Mouse (Mus musculus) heart, embryonic 13.5 days (tissue): Measurements from ENCODE around the gene Borcs5. TPM values are rescaled to one million over a fixed set of nuclear protein-coding genes. Genes with fewer than 3 reads are reported as not detected.

Source experiments
- ATAC-seq: fragments of 200-750 bp; cut with Nextera tagmentation; 2 replicates; pipeline ENCODE4 v1.8.0; 2017; ENCODE audit warnings: moderate TSS enrichment; ENCODE audit not compliant: insufficient number of reproducible peaks, low FRiP score, low TSS enrichment; ENCODE audit errors: extremely low read depth
- H3K27ac ChIP-seq: fragments of 300-500 bp; sonication (generic); replicated peaks from 2 replicates; pipeline ENCODE4 v1.5.1; 2015; ENCODE audit warnings: moderate library complexity, mild to moderate bottlenecking, inconsistent platforms
- H3K27me3 ChIP-seq: fragments of 300-500 bp; sonication (generic); replicated peaks from 2 replicates; pipeline ENCODE4 v1.6.1; 2015; ENCODE audit warnings: mild to moderate bottlenecking, inconsistent platforms
- H3K36me3 ChIP-seq: fragments of 300-500 bp; sonication (generic); 2 replicates; pipeline ENCODE4 v1.6.1; 2015; ENCODE audit warnings: mild to moderate bottlenecking, inconsistent platforms
- H3K4me1 ChIP-seq: fragments of 300-500 bp; sonication (generic); 2 replicates; pipeline ENCODE4 v1.6.1; 2015; ENCODE audit warnings: inconsistent platforms
- H3K4me2 ChIP-seq: fragments of 300-500 bp; sonication (generic); 2 replicates; pipeline ENCODE4 v1.6.1; 2015; ENCODE audit warnings: inconsistent platforms, mild to moderate bottlenecking, moderate library complexity
- H3K4me3 ChIP-seq: fragments of 300-500 bp; sonication (generic); 2 replicates; pipeline ENCODE4 v1.5.1; 2015; ENCODE audit warnings: moderate library complexity, mild to moderate bottlenecking, inconsistent platforms
- H3K9ac ChIP-seq: fragments of 300-500 bp; sonication (generic); 2 replicates; pipeline ENCODE4 v1.6.1; 2015; ENCODE audit warnings: inconsistent platforms, mild to moderate bottlenecking, moderate library complexity
- H3K9me3 ChIP-seq: fragments of 300-500 bp; sonication (generic); 2 replicates; pipeline ENCODE4 v1.6.1; 2016; ENCODE audit warnings: inconsistent platforms
- WGBS: fragments of 180-500 bp; shearing (Covaris S2); methylation state at CpG from one replicate; pipeline ENCODE4 v1.1.7; 2015; ENCODE audit warnings: mixed read lengths; 5-methylcytosine and 5-hydroxymethylcytosine counted together
- polyA plus RNA-seq: library from polyadenylated mRNA; unstranded; fragments of >200 nt; fragmentation: Nextera tagmentation; extraction: Ambion mirVana; gene quantifications from 2 replicates; pipeline ENCODE4 v1.2.1, GENCODE M21; 2015

The Borcs5 gene
- polyA plus RNA-seq, 1 experiment from 2014 or later: 12.7 TPM

DNA sequence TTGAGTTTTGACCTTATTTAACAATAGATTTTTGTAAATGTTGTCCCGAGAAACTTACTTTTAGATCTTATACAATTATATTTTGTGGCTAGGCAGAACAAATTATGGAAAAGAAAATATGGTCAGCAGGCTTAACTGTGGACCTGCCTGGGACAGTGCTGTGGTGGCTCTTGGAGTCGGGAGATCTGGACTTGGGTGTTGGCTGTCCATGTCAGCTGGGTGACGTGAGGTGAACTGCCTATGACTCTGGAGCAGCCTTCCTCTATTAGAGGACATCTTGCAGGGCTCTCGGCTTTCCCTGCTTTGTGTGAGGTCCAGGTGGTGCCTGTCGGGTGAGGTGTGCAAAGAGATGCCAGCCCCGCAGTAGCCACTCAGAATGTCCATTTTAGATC lies 61.9 kb downstream of the Borcs5 start:
- H3K27ac ChIP-seq: no peak overlapping the region
- no peak for ATAC-seq

DNA sequence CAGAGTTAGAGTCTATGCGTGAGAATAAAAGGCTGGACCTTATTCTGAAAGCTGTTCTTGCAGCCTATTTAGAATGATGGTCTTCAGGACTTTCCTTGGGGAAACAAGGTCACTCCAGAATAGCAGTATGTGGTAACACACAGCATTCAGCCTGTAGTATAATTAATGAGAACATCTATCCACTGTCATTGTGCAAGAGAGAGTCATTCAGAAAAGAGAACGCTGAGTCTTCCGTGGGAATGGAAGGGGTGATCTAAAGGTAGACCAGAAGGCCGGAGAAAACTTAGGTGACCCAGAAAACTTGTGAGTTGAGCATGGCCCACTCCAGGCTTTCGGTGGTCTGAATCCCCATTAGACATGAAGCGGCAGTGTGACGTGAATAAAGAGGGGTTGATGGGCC lies 62.9 kb downstream of the Borcs5 start:
- Histone ChIP-seq H3K36me3 (no peaks in the 10 kb centered on the region), H3K27me3 (no peaks in the 10 kb centered on the region), H3K4me2 (no peak overlapping the region), H3K9ac (no peak overlapping the region), H3K4me3 (no peak overlapping the region), H3K4me1 (peaks cover 11% of the 10 kb centered on the region), H3K9me3 (no peaks in the 10 kb centered on the region), H3K27ac (no peak overlapping the region)
- WGBS: 96% methylated on average over 7 of the region's 7 CpGs
- no peak for ATAC-seq

More for the DNA sequence above, 61.9 kb downstream of the Borcs5 start:
- no peaks in the 10 kb centered on the region for H3K9me3 ChIP-seq
- 82% methylated on average over 6 of the region's 6 CpGs for WGBS
- no peak overlapping the region for H3K9ac ChIP-seq
- no peaks in the 10 kb centered on the region for H3K36me3 ChIP-seq
- H3K4me3 ChIP-seq: no peak overlapping the region
- no peaks in the 10 kb centered on the region for H3K27me3 ChIP-seq
- no peak overlapping the region for H3K4me2 ChIP-seq
- H3K4me1 ChIP-seq: peaks cover 17% of the 10 kb centered on the region

GRCm38 (mm10) chr6:134703053-134703690 lies 63.9 kb downstream of the Borcs5 start:
- H3K9ac ChIP-seq: no peak overlapping the region
- H3K4me2 ChIP-seq: no peak overlapping the region
- no peaks in the 10 kb centered on the region for H3K9me3 ChIP-seq
- H3K4me3 ChIP-seq: no peak overlapping the region
- WGBS: 87% methylated on average over 4 of the region's 4 CpGs
- H3K27me3 ChIP-seq: no peaks in the 10 kb centered on the region
- H3K36me3 ChIP-seq: peaks cover 4% of the 10 kb centered on the region; the same call in 1 of the 2 replicates
- peaks cover 8% of the 10 kb centered on the region; the same call in 1 of the 2 replicates for H3K4me1 ChIP-seq
- ATAC-seq: no peak
- H3K27ac ChIP-seq: no peak overlapping the region

DNA sequence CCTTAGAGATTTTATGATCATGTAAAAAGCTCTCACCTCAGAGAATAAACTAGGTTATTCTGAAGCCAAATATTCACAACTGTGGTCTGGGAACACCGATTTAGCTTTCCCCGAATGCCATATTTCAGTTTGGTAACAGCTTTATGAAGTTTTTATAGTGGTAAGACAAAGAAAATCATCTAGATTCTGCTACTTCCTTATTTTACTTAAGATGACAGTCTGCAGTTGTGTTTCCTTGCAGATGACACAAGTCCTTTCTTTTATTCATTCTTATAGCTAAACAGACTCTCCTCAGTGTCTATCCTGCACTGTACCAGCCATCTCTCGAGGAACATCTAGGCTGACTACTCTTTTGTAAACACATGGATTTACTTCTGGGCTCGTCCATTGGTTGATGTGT lies 67.2 kb downstream of the Borcs5 start:
- H3K4me2 ChIP-seq: no peak overlapping the region
- no peak overlapping the region for H3K9ac ChIP-seq
- no peak for ATAC-seq
- no peaks in the 10 kb centered on the region for H3K9me3 ChIP-seq
- peaks cover 12% of the 10 kb centered on the region for H3K4me1 ChIP-seq
- WGBS: 83% methylated on average over 4 of the region's 4 CpGs
- H3K27me3 ChIP-seq: no peaks in the 10 kb centered on the region
- no peak overlapping the region for H3K27ac ChIP-seq
- no peak overlapping the region for H3K4me3 ChIP-seq
- H3K36me3 ChIP-seq: peaks cover 9% of the 10 kb centered on the region; the same call in 1 of the 2 replicates

DNA sequence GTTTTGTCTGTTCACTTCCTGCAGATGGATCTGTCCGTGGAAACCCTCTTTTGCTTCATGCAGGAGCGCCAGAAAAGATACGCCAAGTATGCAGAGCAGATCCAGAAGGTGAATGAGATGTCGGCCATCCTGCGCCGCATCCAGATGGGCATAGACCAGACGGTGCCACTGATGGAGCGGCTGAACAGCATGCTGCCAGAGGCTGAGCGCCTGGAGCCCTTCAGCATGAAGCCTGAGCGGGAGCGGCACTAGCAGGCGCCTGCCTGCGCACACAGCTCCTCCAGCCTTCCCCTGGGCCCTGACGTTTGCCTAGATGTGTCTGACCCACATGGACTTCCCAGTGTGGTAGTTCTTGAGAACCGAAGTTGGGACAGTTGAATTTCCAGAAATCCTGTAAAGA lies 70.7 kb downstream of the Borcs5 start:
- Histone ChIP-seq H3K27me3 (no peaks in the 10 kb centered on the region), H3K9me3 (no peaks in the 10 kb centered on the region), H3K27ac (no peak overlapping the region), H3K36me3 (peaks cover 26% of the 10 kb centered on the region), H3K4me2 (no peak overlapping the region), H3K4me1 (peaks cover 21% of the 10 kb centered on the region), H3K9ac (no peak overlapping the region), H3K4me3 (no peak overlapping the region)
- ATAC-seq: no peak
- 79% methylated on average over 15 of the region's 15 CpGs for WGBS

GRCm38 (mm10) chr6:134713321-134713720 lies 74.0 kb downstream of the Borcs5 start:
- Histone ChIP-seq H3K27me3 (no peaks in the 10 kb centered on the region), H3K9ac (no peak overlapping the region), H3K4me1 (peaks cover 50% of the 10 kb centered on the region), H3K4me2 (no peak overlapping the region), H3K9me3 (no peaks in the 10 kb centered on the region), H3K27ac (no peak overlapping the region), H3K36me3 (peaks cover 48% of the 10 kb centered on the region), H3K4me3 (no peak overlapping the region)
- WGBS: 31% methylated on average over 3 of the region's 3 CpGs
- ATAC-seq: no peak

GRCm38 (mm10) chr6:134713897-134714296 lies 74.6 kb downstream of the Borcs5 start:
- no peak overlapping the region for H3K9ac ChIP-seq
- peaks cover 53% of the 10 kb centered on the region for H3K4me1 ChIP-seq
- H3K36me3 ChIP-seq: peaks cover 54% of the 10 kb centered on the region
- H3K27ac ChIP-seq: no peak overlapping the region
- ATAC-seq: no peak
- H3K4me2 ChIP-seq: no peak overlapping the region
- 66% methylated on average over 1 of the region's 1 CpGs for WGBS
- no peaks in the 10 kb centered on the region for H3K27me3 ChIP-seq
- H3K9me3 ChIP-seq: no peaks in the 10 kb centered on the region
- no peak overlapping the region for H3K4me3 ChIP-seq

GRCm38 (mm10) chr6:134716168-134716587 lies 76.9 kb downstream of the Borcs5 start:
- Histone ChIP-seq H3K27ac (peak overlapping the region; percentile 44), H3K4me2 (no peak overlapping the region), H3K4me1 (peaks cover 49% of the 10 kb centered on the region), H3K9me3 (no peaks in the 10 kb centered on the region), H3K4me3 (no peak overlapping the region), H3K27me3 (no peaks in the 10 kb centered on the region), H3K9ac (no peak overlapping the region; the same call in 1 of the 2 replicates), H3K36me3 (peaks cover 72% of the 10 kb centered on the region)
- 9% methylated on average over 6 of the region's 6 CpGs for WGBS
- peak; percentile 48; the same call in 1 of the 2 replicates for ATAC-seq

- WGBS: 84% methylated on average over 20 of the region's 20 CpGs
- Histone ChIP-seq H3K36me3 (peaks cover 80% of the 10 kb centered on the region), H3K4me2 (no peak overlapping the region), H3K4me3 (no peak overlapping the region), H3K9ac (no peak overlapping the region), H3K9me3 (no peaks in the 10 kb centered on the region), H3K27ac (0 out of 2 replicates have a peak overlapping the region, but pooled peaks have one; percentile 8), H3K4me1 (peaks cover 44% of the 10 kb centered on the region), H3K27me3 (no peaks in the 10 kb centered on the region)
- no peak for ATAC-seq
These were observed 78.8 kb downstream of the Borcs5 start for GRCm38 (mm10) chr6:134717886-134718667.

DNA sequence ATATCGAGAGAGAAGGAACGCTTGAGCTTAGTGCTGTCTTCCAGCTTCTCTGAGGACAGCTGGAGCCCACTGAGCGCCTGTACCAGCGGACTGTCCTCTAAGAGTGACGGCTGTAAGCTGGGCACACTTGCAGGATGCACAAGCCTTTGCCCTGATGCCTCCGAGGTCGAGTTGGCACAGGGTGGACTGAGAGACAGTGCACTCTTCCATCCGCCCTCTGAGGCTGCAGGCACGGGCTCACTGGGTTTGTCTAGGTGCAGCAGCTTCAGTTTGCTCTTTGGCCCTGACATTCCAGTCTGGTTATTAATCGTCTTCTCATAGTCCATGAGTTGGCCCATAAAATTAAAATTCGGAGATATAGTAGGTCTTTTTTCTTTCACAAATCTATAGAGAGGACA lies 79.4 kb downstream of the Borcs5 start:
- peaks cover 84% of the 10 kb centered on the region for H3K36me3 ChIP-seq

GRCm38 (mm10) chr6:134719156-134719555 lies 79.8 kb downstream of the Borcs5 start:
- no peak for ATAC-seq
- no peak overlapping the region for H3K9ac ChIP-seq
- H3K4me1 ChIP-seq: peaks cover 41% of the 10 kb centered on the region
- no peak overlapping the region for H3K27ac ChIP-seq
- WGBS: 83% methylated on average over 5 of the region's 5 CpGs
- H3K4me2 ChIP-seq: no peak overlapping the region
- H3K9me3 ChIP-seq: no peaks in the 10 kb centered on the region
- no peak overlapping the region for H3K4me3 ChIP-seq
- H3K27me3 ChIP-seq: no peaks in the 10 kb centered on the region
- peaks cover 86% of the 10 kb centered on the region for H3K36me3 ChIP-seq

More for the DNA sequence above, 79.4 kb downstream of the Borcs5 start:
- WGBS: 90% methylated on average over 11 of the region's 11 CpGs
- Histone ChIP-seq H3K9ac (no peak overlapping the region), H3K9me3 (no peaks in the 10 kb centered on the region), H3K27me3 (no peaks in the 10 kb centered on the region), H3K27ac (no peak overlapping the region), H3K4me1 (peaks cover 41% of the 10 kb centered on the region), H3K4me3 (no peak overlapping the region), H3K4me2 (no peak overlapping the region)
- no peak for ATAC-seq
